Mouse (Mus musculus): Measurements from ENCODE around the gene 1700017D01Rik. TPM values are rescaled to one million over a fixed set of nuclear protein-coding genes. Genes with fewer than 3 reads are reported as not detected.

Gene 1700017D01Rik
- polyA plus RNA-seq, 1 experiment from 2014 or later, result not detected

- no peak overlapping the region for H3K27ac ChIP-seq (ENCODE audit: low read depth)
- ATAC-seq (ENCODE audit: insufficient read depth), result no peak
- H3K9me3 ChIP-seq (ENCODE audit: low read depth, low read length), result no peaks in the 10 kb centered on the region
- H3K36me3 ChIP-seq (ENCODE audit: insufficient read depth), result no peaks in the 10 kb centered on the region
- H3K27me3 ChIP-seq (ENCODE audit: insufficient read depth, low read length), result no peaks in the 10 kb centered on the region
- no peak overlapping the region for H3K9ac ChIP-seq
- H3K4me1 ChIP-seq (ENCODE audit: insufficient read depth), result no peaks in the 10 kb centered on the region
- no peak overlapping the region for H3K4me2 ChIP-seq
- DNase-seq, result no peak
- H3K4me3 ChIP-seq (ENCODE audit: low read depth, low read length), result no peak overlapping the region
- no peak for TF ChIP-seq CTCF (IDR thresholded peaks at IDR 0.05; ENCODE audit: low read depth)
Measured at GRCm38 (mm10) chr19:11049426-11049825, 81.2 kb downstream of the 1700017D01Rik start.

DNA sequence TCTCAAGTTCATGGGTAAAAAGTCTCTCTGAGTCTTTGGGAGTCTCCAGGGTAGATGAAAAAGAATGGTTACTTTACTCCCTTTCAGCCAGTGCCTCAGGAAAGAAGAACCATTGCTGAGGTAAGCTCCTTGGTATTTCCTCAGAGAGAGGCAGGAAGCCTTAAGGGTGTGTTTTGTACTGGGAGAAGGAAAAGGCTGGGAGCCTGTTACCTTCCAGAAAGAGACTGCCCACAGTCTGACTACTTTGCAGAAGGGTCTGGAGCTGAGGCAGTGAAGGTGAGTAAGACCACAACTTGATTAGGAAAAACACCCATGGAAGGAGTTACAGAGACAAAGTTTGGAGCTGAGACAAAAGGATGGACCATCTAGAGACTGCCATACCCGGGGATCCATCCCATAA, 82.2 kb downstream of the 1700017D01Rik start:
- Histone ChIP-seq H3K9ac (no peak overlapping the region), H3K4me2 (no peak overlapping the region), H3K4me3 (ENCODE audit: low read depth, low read length) (no peak overlapping the region), H3K36me3 (ENCODE audit: insufficient read depth) (no peaks in the 10 kb centered on the region), H3K4me1 (ENCODE audit: insufficient read depth) (no peaks in the 10 kb centered on the region), H3K9me3 (ENCODE audit: low read depth, low read length) (no peaks in the 10 kb centered on the region), H3K27me3 (ENCODE audit: insufficient read depth, low read length) (no peaks in the 10 kb centered on the region), H3K27ac (ENCODE audit: low read depth) (no peak overlapping the region)
- ATAC-seq (ENCODE audit: insufficient read depth), result no peak
- TF ChIP-seq CTCF (IDR thresholded peaks at IDR 0.05; ENCODE audit: low read depth), result no peak
- WGBS, result 70% methylated on average over 1 of the region's 1 CpGs
- no peak for DNase-seq

DNA sequence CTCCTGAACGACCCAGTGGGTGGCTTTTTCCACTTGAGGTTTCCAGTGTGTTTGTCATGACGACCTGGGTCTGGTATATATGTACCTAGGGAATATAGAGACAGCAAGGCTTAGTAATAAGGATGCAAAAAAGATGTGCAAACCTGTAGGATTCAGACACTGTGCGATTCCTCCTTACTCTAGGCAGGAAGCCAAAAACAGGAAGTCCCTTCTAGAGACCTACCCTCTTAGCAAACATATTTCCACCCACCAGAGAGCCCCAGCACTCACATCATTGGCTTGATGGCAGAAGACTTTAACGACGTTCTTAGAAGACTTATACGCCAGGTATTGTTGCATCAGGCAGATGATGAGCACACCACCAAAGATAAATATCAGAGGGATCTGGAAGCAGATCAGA, 82.7 kb downstream of the 1700017D01Rik start:
- Histone ChIP-seq H3K36me3 (ENCODE audit: insufficient read depth) (no peaks in the 10 kb centered on the region), H3K27ac (ENCODE audit: low read depth) (no peak overlapping the region), H3K9me3 (ENCODE audit: low read depth, low read length) (no peaks in the 10 kb centered on the region), H3K4me3 (ENCODE audit: low read depth, low read length) (no peak overlapping the region), H3K4me2 (no peak overlapping the region), H3K27me3 (ENCODE audit: insufficient read depth, low read length) (no peaks in the 10 kb centered on the region), H3K9ac (no peak overlapping the region), H3K4me1 (ENCODE audit: insufficient read depth) (no peaks in the 10 kb centered on the region)
- no peak for ATAC-seq (ENCODE audit: insufficient read depth)
- WGBS, result 69% methylated on average over 6 of the region's 6 CpGs
- no peak for DNase-seq
- TF ChIP-seq CTCF (IDR thresholded peaks at IDR 0.05; ENCODE audit: low read depth), result no peak

Other genes with a start within 250 kb of the 1700017D01Rik start
- gene Tmem109, start 248.9 kb downstream of the 1700017D01Rik start, polyA plus RNA-seq (2014; fragmentation: Nextera tagmentation; extraction: Ambion mirVana), result 120 and 122 TPM in 2 replicates
- 40.7 TPM in 2 replicates for gene Prpf19, start 235.6 kb downstream of the 1700017D01Rik start, polyA plus RNA-seq (2014; fragmentation: Nextera tagmentation; extraction: Ambion mirVana)
- gene Zp1, start 210.2 kb downstream of the 1700017D01Rik start, polyA plus RNA-seq (2014; fragmentation: Nextera tagmentation; extraction: Ambion mirVana), result not detected in 2 replicates
- gene Ptgdr2, start 193.7 kb downstream of the 1700017D01Rik start, polyA plus RNA-seq (2014; fragmentation: Nextera tagmentation; extraction: Ambion mirVana), result not detected in 2 replicates
- 28.5 and 32.7 TPM in 2 replicates for gene Ccdc86, start 181.6 kb downstream of the 1700017D01Rik start, polyA plus RNA-seq (2014; fragmentation: Nextera tagmentation; extraction: Ambion mirVana)
- not detected in 2 replicates for gene Ms4a10, start 156.2 kb downstream of the 1700017D01Rik start, polyA plus RNA-seq (2014; fragmentation: Nextera tagmentation; extraction: Ambion mirVana)
- gene Ms4a15, start 137.6 kb downstream of the 1700017D01Rik start, polyA plus RNA-seq (2014; fragmentation: Nextera tagmentation; extraction: Ambion mirVana), result not detected in 2 replicates
- not detected in 2 replicates for gene Ms4a18, start 112.8 kb downstream of the 1700017D01Rik start, polyA plus RNA-seq (2014; fragmentation: Nextera tagmentation; extraction: Ambion mirVana)
- 0.18 TPM in 1 of 2 replicates, not detected in the other for gene Ms4a8a, start 49.8 kb downstream of the 1700017D01Rik start, polyA plus RNA-seq (2014; fragmentation: Nextera tagmentation; extraction: Ambion mirVana)
- gene 1700025F22Rik, start 34.4 kb upstream of the 1700017D01Rik start, polyA plus RNA-seq (2014; fragmentation: Nextera tagmentation; extraction: Ambion mirVana), result not detected in 2 replicates
- gene Ms4a13, start 65.9 kb upstream of the 1700017D01Rik start, polyA plus RNA-seq (2014; fragmentation: Nextera tagmentation; extraction: Ambion mirVana), result not detected in 2 replicates
- gene Ms4a12, start 101.6 kb upstream of the 1700017D01Rik start, polyA plus RNA-seq (2014; fragmentation: Nextera tagmentation; extraction: Ambion mirVana), result not detected in 2 replicates
- gene Ms4a1, start 135.4 kb upstream of the 1700017D01Rik start, polyA plus RNA-seq (2014; fragmentation: Nextera tagmentation; extraction: Ambion mirVana), result not detected in 2 replicates
- gene Ms4a5, start 153.0 kb upstream of the 1700017D01Rik start, polyA plus RNA-seq (2014; fragmentation: Nextera tagmentation; extraction: Ambion mirVana), result not detected in 2 replicates
- 0.05 TPM in 1 of 2 replicates, not detected in the other for gene Ms4a14, start 183.6 kb upstream of the 1700017D01Rik start, polyA plus RNA-seq (2014; fragmentation: Nextera tagmentation; extraction: Ambion mirVana)
- gene Ms4a7, start 205.3 kb upstream of the 1700017D01Rik start, polyA plus RNA-seq (2014; fragmentation: Nextera tagmentation; extraction: Ambion mirVana), result 3.0 and 5.0 TPM in 2 replicates
- 3.5 and 5.1 TPM in 2 replicates for gene Ms4a4a, start 244.6 kb upstream of the 1700017D01Rik start, polyA plus RNA-seq (2014; fragmentation: Nextera tagmentation; extraction: Ambion mirVana)

All from lung, embryonic 14.5 days (tissue).